Mouse (Mus musculus) brown adipose tissue, adult 24 weeks (tissue): ENCODE results near the gene Foxp1. TPM values are rescaled to one million over a fixed set of nuclear protein-coding genes. Genes with fewer than 3 reads are reported as not detected.

ENCODE experiments used
- H3K27ac ChIP-seq: fragments of 200-500 bp; replicated peaks from 2 replicates; pipeline ENCODE4 v1.5.1; 2012; ENCODE audit warnings: low read depth, mild to moderate bottlenecking, low read length
- H3K4me1 ChIP-seq: fragments of 200-500 bp; 2 replicates; pipeline ENCODE4 v1.6.1; 2012; ENCODE audit warnings: low read length, mixed read lengths; ENCODE audit not compliant: control insufficient read depth, insufficient read depth, insufficient read length
- H3K4me3 ChIP-seq: fragments of 200-500 bp; 2 replicates; pipeline ENCODE4 v1.5.1; 2012; ENCODE audit warnings: low read depth, mild to moderate bottlenecking, low read length, moderate library complexity; ENCODE audit not compliant: insufficient read depth
- polyA plus RNA-seq: library from polyadenylated mRNA; stranded (reverse); fragments of >200 nt; gene quantifications from 2 replicates; pipeline ENCODE4 v1.2.4, GENCODE M21; 2012; ENCODE audit not compliant: missing spikeins, insufficient read depth, insufficient read length

Gene Foxp1
- polyA plus RNA-seq, 1 experiment: 10.1 TPM

DNA sequence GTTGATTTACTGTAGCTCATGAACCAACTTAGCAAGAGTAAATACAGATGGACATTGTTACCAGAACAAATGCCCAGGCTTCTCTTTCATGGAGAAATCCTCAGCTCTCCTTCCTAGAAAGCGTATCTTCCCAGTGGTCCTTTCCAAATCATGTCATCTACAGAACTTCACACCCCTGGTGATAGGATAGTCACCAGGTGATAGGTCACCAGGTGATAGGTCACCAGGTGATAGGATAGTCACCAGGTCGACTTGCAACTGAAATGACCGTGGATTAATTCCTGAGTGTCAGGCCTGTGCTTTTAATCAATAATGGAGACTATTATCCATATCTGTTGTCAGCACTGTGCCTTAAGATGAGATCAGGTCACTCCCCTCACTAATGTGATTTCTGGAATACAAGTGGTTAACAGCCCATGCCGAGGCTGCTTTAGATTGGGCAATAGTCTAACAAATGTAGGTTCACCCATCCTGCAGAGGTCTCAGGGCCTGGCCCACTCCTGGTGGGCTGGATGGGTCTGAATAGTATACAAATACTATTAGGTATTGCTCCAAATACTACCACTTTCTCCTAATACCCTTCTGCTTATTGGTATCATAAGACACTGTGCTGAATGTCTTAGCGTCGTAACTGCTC is 534.9 kb downstream of the Foxp1 start:
- H3K27ac ChIP-seq: no peak overlapping the region
- H3K4me1 ChIP-seq: peaks cover 5% of the 10 kb centered on the region; the same call in 1 of the 2 replicates
- no peak overlapping the region for H3K4me3 ChIP-seq

GRCm38 (mm10) chr6:98985452-98985851 is 537.1 kb downstream of the Foxp1 start:
- no peak overlapping the region for H3K27ac ChIP-seq
- peaks cover 5% of the 10 kb centered on the region; the same call in 1 of the 2 replicates for H3K4me1 ChIP-seq
- H3K4me3 ChIP-seq: no peak overlapping the region

- H3K4me1 ChIP-seq: peaks cover 5% of the 10 kb centered on the region; the same call in 1 of the 2 replicates
- no peak overlapping the region for H3K27ac ChIP-seq
- H3K4me3 ChIP-seq: no peak overlapping the region
Measured at GRCm38 (mm10) chr6:98984626-98985025, 537.9 kb downstream of the Foxp1 start.

GRCm38 (mm10) chr6:98984026-98984425 is 538.5 kb downstream of the Foxp1 start:
- H3K4me3 ChIP-seq: no peak overlapping the region
- H3K27ac ChIP-seq: no peak overlapping the region
- H3K4me1 ChIP-seq: peaks cover 5% of the 10 kb centered on the region; the same call in 1 of the 2 replicates

DNA sequence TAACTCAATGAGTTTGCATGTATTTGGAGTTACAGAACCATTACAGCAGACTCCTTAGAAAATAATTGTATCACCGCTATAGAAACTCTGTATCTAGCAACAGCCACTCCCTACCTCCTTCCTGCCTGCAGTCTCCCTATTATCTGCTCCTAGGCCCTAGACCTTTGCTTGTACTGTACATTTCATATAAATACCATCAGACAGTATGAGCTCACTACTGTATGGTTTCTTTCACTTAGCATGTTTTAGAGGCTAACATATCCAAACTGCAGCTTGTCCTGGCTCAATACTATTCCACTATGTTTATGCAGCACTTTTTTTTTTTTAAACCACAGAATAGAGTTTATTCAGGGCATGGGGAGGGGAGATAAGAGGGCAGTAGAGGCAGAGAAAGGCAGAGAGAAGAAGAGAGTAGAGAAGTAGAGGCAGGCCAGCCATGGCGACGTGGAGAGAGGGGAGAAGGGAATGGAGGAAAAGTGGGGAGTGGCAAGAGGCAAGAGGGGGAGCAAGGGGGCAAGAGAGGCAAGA is 539.1 kb downstream of the Foxp1 start:
- H3K27ac ChIP-seq: no peak overlapping the region
- no peak overlapping the region for H3K4me3 ChIP-seq
- peaks cover 5% of the 10 kb centered on the region; the same call in 1 of the 2 replicates for H3K4me1 ChIP-seq

DNA sequence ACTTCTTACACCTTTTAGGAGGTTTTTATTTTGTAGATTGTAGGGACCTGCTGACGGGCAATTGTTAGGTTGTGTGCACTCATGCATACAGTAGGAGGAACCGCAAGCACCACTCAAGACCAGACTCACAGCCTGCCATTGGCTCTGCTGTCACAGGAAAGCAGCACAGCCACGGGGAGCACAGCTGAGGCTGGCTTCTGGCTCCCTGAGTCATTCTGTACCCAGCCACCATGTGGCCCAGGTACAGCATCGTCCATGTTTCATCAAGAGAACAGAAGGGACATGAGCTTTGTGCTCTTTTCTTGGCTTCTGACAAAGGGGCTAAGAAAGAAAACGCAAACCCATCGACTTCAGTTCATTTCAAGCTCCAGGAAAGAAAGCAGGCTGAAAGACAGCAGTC is 541.3 kb downstream of the Foxp1 start:
- Histone ChIP-seq H3K27ac (no peak overlapping the region), H3K4me3 (no peak overlapping the region), H3K4me1 (peaks cover 5% of the 10 kb centered on the region; the same call in 1 of the 2 replicates)

DNA sequence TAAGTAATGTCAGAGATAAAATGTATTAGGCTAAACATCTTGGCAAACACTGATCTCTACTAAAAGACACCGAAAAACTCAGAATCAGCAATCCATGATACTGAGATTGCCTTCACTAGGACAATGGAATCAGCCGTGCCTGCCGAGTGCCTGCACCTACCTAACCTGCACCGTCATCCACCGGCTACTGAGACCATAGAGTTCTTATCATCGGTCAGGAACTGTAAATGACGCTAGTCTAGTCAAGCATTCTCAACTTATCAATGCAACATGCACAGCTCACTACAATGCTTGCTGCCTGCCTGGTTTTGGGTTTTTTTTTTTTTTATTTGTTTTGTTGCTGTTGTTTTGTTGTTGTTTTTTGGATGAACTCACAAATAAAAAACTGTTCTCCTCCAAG is 542.1 kb downstream of the Foxp1 start:
- no peak overlapping the region for H3K27ac ChIP-seq
- H3K4me3 ChIP-seq: no peak overlapping the region
- peaks cover 2% of the 10 kb centered on the region; the same call in 1 of the 2 replicates for H3K4me1 ChIP-seq

DNA sequence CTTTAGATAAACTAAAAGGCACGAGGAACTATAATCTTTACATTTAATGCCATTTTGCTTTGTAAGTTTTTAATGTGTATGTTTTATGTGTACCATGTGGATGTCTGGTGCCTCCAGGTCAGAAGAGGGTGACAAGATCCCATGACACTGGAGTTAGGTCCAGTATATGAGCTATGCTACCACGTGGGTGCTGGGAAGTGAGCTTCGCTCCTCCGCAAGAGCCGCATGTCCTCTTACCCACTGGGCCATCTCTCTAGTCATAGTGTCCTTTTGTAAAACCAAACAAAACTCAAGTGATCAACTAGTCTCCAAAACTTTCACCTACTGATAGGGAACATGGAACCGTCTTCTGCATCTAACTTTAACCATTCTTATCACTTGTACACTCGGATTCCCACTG is 542.5 kb downstream of the Foxp1 start:
- no peak overlapping the region for H3K27ac ChIP-seq
- peaks cover 2% of the 10 kb centered on the region; the same call in 1 of the 2 replicates for H3K4me1 ChIP-seq
- no peak overlapping the region for H3K4me3 ChIP-seq

- peak overlapping the region; percentile 27; the same call in 1 of the 2 replicates for H3K27ac ChIP-seq
- no peaks in the 10 kb centered on the region for H3K4me1 ChIP-seq
- H3K4me3 ChIP-seq: no peak overlapping the region
Measured at GRCm38 (mm10) chr6:98977806-98978205, 544.7 kb downstream of the Foxp1 start.

GRCm38 (mm10) chr6:98975918-98976317 is 546.6 kb downstream of the Foxp1 start:
- H3K4me1 ChIP-seq: no peaks in the 10 kb centered on the region
- no peak overlapping the region for H3K27ac ChIP-seq
- no peak overlapping the region for H3K4me3 ChIP-seq

DNA sequence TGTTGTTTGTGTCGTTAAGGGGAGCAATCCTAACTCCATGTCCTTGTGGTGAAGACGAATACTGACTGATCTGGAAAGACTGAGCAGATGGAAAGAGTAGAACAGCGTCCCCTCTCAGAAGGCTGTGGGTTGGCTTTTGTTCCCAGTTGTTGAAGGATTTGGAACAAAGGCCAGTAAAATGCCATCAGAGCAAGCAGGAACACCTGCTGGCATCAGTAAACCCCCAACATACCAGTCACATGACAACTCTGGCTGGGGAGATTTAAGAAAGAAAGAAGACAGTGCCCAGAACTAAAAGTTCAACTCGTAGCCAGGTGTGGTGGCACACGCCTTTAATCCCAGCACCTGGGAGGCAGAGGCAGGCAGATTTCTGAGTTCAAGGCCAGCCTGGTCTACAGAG is 549.1 kb downstream of the Foxp1 start:
- no peak overlapping the region for H3K4me3 ChIP-seq
- no peak overlapping the region for H3K27ac ChIP-seq
- H3K4me1 ChIP-seq: no peaks in the 10 kb centered on the region

DNA sequence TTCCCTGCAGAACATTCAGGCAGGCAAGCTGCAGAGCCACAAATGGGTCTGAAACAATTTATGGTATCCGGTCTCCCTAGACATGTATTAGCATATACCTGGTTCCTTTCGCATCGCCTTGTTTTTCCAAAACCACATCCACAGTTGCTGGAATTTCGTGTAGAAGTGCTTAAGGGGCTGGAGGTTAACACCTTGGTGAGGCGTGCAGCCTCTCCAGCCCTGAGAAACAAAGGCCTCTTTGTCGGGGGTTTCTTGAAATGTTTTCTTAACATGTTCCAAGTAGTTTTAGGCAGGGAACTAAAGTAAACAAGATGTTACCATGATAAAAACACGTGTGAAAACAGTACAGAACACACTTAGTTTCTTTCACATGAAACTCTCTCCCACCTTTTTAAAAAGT is 550.1 kb downstream of the Foxp1 start:
- H3K4me1 ChIP-seq: no peaks in the 10 kb centered on the region
- H3K4me3 ChIP-seq: no peak overlapping the region
- no peak overlapping the region for H3K27ac ChIP-seq

DNA sequence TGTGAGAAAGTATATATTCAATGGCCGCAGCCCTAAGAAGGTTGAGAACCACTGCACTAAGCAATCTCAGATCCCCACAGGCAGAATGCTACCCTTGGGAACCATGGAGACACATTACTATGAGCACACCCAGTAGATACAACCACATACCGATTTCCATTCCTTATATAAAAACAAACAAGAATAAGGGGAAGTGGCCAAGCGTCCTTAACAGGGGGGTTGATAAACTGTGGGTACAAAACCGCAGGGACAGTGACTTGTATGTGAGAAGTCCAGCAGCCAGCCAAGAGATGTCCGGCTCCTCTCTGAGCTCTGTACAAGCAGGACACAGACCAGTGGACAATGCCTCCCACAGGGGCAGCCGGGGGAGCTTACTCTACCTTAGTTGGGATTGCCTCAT is 563.2 kb downstream of the Foxp1 start:
- Histone ChIP-seq H3K4me3 (no peak overlapping the region), H3K27ac (no peak overlapping the region), H3K4me1 (no peaks in the 10 kb centered on the region)

DNA sequence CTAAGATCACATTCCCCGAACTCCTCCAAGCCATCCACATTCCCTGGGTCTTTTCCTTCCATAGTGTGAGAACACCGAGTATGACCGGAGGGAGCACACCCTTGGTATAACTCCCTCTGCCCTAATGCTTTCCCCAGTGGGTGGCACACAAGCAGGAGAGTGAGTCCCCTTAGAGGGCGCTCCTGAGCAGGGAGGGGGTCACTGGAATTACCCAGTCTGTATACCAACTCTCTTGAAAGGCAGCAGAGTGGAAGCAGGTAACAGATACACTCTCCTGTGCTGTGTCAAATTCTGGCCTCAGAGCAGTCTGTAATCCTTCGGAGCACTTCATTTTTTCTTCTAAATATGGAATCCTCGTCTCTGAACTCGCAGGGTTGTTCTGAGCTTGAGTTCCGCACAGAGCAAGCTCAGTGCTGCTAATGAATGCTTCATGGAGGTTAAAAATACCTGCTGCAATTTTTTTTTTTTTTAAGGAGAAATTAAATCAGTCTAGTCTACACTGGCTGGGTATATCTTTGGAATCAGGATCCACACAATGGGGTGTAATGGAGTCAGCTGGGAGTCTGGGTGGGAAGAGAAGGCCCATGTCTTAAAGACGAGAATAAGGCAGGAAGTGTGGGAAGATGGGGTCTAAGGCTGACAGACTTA is 565.9 kb downstream of the Foxp1 start:
- Histone ChIP-seq H3K4me3 (no peak overlapping the region), H3K4me1 (no peaks in the 10 kb centered on the region), H3K27ac (no peak overlapping the region)

- H3K4me1 ChIP-seq: peaks cover 4% of the 10 kb centered on the region; the same call in 1 of the 2 replicates
- H3K4me3 ChIP-seq: no peak overlapping the region
- H3K27ac ChIP-seq: no peak overlapping the region
Measured at GRCm38 (mm10) chr6:98955706-98956105, 566.8 kb downstream of the Foxp1 start.

DNA sequence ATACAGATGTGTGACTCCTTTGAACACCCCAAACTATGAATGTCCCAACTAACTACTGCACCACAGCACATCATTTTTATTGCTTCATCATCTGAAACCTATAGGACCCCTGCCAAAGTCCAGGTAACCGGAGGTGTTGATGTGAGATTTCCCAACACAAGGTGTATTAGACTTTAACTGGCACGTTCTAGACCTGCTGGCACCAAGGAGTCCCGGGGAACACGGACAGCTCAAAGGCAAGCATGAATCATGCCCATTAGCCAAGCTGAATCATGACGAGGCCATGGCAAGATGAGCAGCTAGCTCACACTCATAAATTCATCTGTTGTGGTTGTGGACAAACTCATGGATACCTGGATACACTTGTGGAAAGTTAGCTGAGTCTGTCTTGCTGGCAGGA is 568.1 kb downstream of the Foxp1 start:
- Histone ChIP-seq H3K4me1 (peaks cover 12% of the 10 kb centered on the region), H3K4me3 (no peak overlapping the region), H3K27ac (no peak overlapping the region)
